Mouse (Mus musculus): Measurements from ENCODE around the gene Slc25a21. TPM values are rescaled to one million over a fixed set of nuclear protein-coding genes. Genes with fewer than 3 reads are reported as not detected.
"Not testable (repeated sequence)": the region's sequence is repeated elsewhere in the genome, so short reads cannot be mapped to it uniquely, and the experiment has no call there.

Slc25a21 gene
- polyA plus RNA-seq (2012; rRNA removed) = 0.47 and 0.77 TPM in 2 replicates

- Histone ChIP-seq H3K4me1 (ENCODE audit: control insufficient read depth, insufficient read depth, low read length) (no peaks in the 10 kb centered on the region), H3K27ac (ENCODE audit: insufficient read depth, low read length) (no peak within 1 kb of the TSS), H3K4me3 (ENCODE audit: insufficient read depth, low read length) (peak within 1 kb of the TSS; percentile 31)
- TF ChIP-seq POLR2A (IDR thresholded peaks at IDR 0.05; ENCODE audit: extremely low read depth, insufficient read depth, low read length) = no peak
Observed at GRCm38 (mm10) chr12:57197363-57198026, at the start of gene Slc25a21. Slc25a21 (minus strand) TSS chr12:57197472.

- H3K4me3 ChIP-seq (ENCODE audit: insufficient read depth, low read length) = no peak overlapping the region
- H3K4me1 ChIP-seq (ENCODE audit: control insufficient read depth, insufficient read depth, low read length) = no peaks in the 10 kb centered on the region
- TF ChIP-seq CTCF (IDR thresholded peaks at IDR 0.05; ENCODE audit: extremely low read depth, insufficient read depth, low read length) = no peak
- no peak for TF ChIP-seq POLR2A (IDR thresholded peaks at IDR 0.05; ENCODE audit: extremely low read depth, insufficient read depth, low read length)
- no peak overlapping the region for H3K27ac ChIP-seq (ENCODE audit: insufficient read depth, low read length)
Observed at GRCm38 (mm10) chr12:57243671-57244495, 46.6 kb upstream of the Slc25a21 start.

- Histone ChIP-seq H3K27ac (ENCODE audit: insufficient read depth, low read length) (no peak overlapping the region), H3K4me1 (ENCODE audit: control insufficient read depth, insufficient read depth, low read length) (peaks cover 2% of the 10 kb centered on the region; the same call in 1 of the 2 replicates), H3K4me3 (ENCODE audit: insufficient read depth, low read length) (no peak overlapping the region)
- TF ChIP-seq CTCF (IDR thresholded peaks at IDR 0.05; ENCODE audit: extremely low read depth, insufficient read depth, low read length) = no peak
- no peak for TF ChIP-seq POLR2A (IDR thresholded peaks at IDR 0.05; ENCODE audit: extremely low read depth, insufficient read depth, low read length)
Observed at GRCm38 (mm10) chr12:57233386-57233785, 36.1 kb upstream of the Slc25a21 start.

- no peak for TF ChIP-seq POLR2A (IDR thresholded peaks at IDR 0.05; ENCODE audit: extremely low read depth, insufficient read depth, low read length)
- no peak for TF ChIP-seq CTCF (IDR thresholded peaks at IDR 0.05; ENCODE audit: extremely low read depth, insufficient read depth, low read length)
- H3K4me1 ChIP-seq (ENCODE audit: control insufficient read depth, insufficient read depth, low read length) = peaks cover 2% of the 10 kb centered on the region; the same call in 1 of the 2 replicates
- H3K4me3 ChIP-seq (ENCODE audit: insufficient read depth, low read length) = peak overlapping the region; percentile 59
- no peak overlapping the region for H3K27ac ChIP-seq (ENCODE audit: insufficient read depth, low read length)
Observed at GRCm38 (mm10) chr12:57231085-57231875, 34.0 kb upstream of the Slc25a21 start.

GRCm38 (mm10) chr12:57230192-57230706, 33.0 kb upstream of the Slc25a21 start, which contains the start of the genes Prps1l3 and Mipol1:
Prps1l3 (plus strand) TSS chr12:57230412.
Mipol1 (plus strand) TSS chr12:57230427.
- H3K4me3 ChIP-seq (ENCODE audit: insufficient read depth, low read length) = peak within 1 kb of the TSS; percentile 59
- H3K27ac ChIP-seq (ENCODE audit: insufficient read depth, low read length) = peak within 1 kb of the TSS; percentile 60
- peaks cover 2% of the 10 kb centered on the region; the same call in 1 of the 2 replicates for H3K4me1 ChIP-seq (ENCODE audit: control insufficient read depth, insufficient read depth, low read length)
- no peak for TF ChIP-seq CTCF (IDR thresholded peaks at IDR 0.05; ENCODE audit: extremely low read depth, insufficient read depth, low read length)
- peak; percentile 72; the same call in 1 of the 2 replicates for TF ChIP-seq POLR2A (IDR thresholded peaks at IDR 0.05; ENCODE audit: extremely low read depth, insufficient read depth, low read length)

- no peak overlapping the region for H3K27ac ChIP-seq (ENCODE audit: insufficient read depth, low read length)
- H3K4me1 ChIP-seq (ENCODE audit: control insufficient read depth, insufficient read depth, low read length) = peaks cover 2% of the 10 kb centered on the region; the same call in 1 of the 2 replicates
- TF ChIP-seq POLR2A (IDR thresholded peaks at IDR 0.05; ENCODE audit: extremely low read depth, insufficient read depth, low read length) (no peak), CTCF (IDR thresholded peaks at IDR 0.05; ENCODE audit: extremely low read depth, insufficient read depth, low read length) (no peak)
- H3K4me3 ChIP-seq (ENCODE audit: insufficient read depth, low read length) = peak overlapping the region; percentile 59
Observed at GRCm38 (mm10) chr12:57229703-57230102, 32.4 kb upstream of the Slc25a21 start.

- Histone ChIP-seq H3K4me1 (ENCODE audit: control insufficient read depth, insufficient read depth, low read length) (peaks cover 2% of the 10 kb centered on the region; the same call in 1 of the 2 replicates), H3K27ac (ENCODE audit: insufficient read depth, low read length) (no peak overlapping the region), H3K4me3 (ENCODE audit: insufficient read depth, low read length) (no peak overlapping the region)
- TF ChIP-seq CTCF (IDR thresholded peaks at IDR 0.05; ENCODE audit: extremely low read depth, insufficient read depth, low read length) (no peak), POLR2A (IDR thresholded peaks at IDR 0.05; ENCODE audit: extremely low read depth, insufficient read depth, low read length) (no peak)
Observed at GRCm38 (mm10) chr12:57227776-57228175, 30.5 kb upstream of the Slc25a21 start.

- Histone ChIP-seq H3K4me3 (ENCODE audit: insufficient read depth, low read length) (no peak overlapping the region), H3K4me1 (ENCODE audit: control insufficient read depth, insufficient read depth, low read length) (peaks cover 2% of the 10 kb centered on the region; the same call in 1 of the 2 replicates), H3K27ac (ENCODE audit: insufficient read depth, low read length) (no peak overlapping the region)
- TF ChIP-seq CTCF (IDR thresholded peaks at IDR 0.05; ENCODE audit: extremely low read depth, insufficient read depth, low read length) (no peak), POLR2A (IDR thresholded peaks at IDR 0.05; ENCODE audit: extremely low read depth, insufficient read depth, low read length) (no peak)
Observed at GRCm38 (mm10) chr12:57226411-57226810, 29.1 kb upstream of the Slc25a21 start.

GRCm38 (mm10) chr12:57212463-57212862, 15.2 kb upstream of the Slc25a21 start:
- not testable (repeated sequence) for H3K4me1 ChIP-seq (ENCODE audit: control insufficient read depth, insufficient read depth, low read length); H3K27ac ChIP-seq (ENCODE audit: insufficient read depth, low read length); H3K4me3 ChIP-seq (ENCODE audit: insufficient read depth, low read length)
